Mouse (Mus musculus) heart, embryonic 12.5 days (tissue): ENCODE results near the gene Tmem121b. TPM values are rescaled to one million over a fixed set of nuclear protein-coding genes. Genes with fewer than 3 reads are reported as not detected.

Experiments
- ATAC-seq: fragments of 200-750 bp; cut with Nextera tagmentation; 2 replicates; pipeline ENCODE4 v1.8.0; 2017; ENCODE audit warnings: moderate TSS enrichment, moderate library complexity; ENCODE audit not compliant: insufficient number of reproducible peaks, low FRiP score
- H3K27ac ChIP-seq: fragments of 300-500 bp; sonication (generic); 2 replicates; pipeline ENCODE4 v1.5.1; 2016; ENCODE audit warnings: mild to moderate bottlenecking, moderate library complexity; ENCODE audit not compliant: poor library complexity, severe bottlenecking
- H3K27me3 ChIP-seq: fragments of 300-500 bp; sonication (generic); replicated peaks from 2 replicates; pipeline ENCODE4 v1.6.1; 2016; ENCODE audit warnings: mild to moderate bottlenecking, moderate library complexity
- H3K36me3 ChIP-seq: fragments of 300-500 bp; sonication (generic); 2 replicates; pipeline ENCODE4 v1.6.1; 2016; ENCODE audit warnings: mild to moderate bottlenecking, moderate library complexity
- H3K4me1 ChIP-seq: fragments of 300-500 bp; sonication (generic); replicated peaks from 2 replicates; pipeline ENCODE4 v1.6.1; 2016; ENCODE audit warnings: mild to moderate bottlenecking
- H3K4me2 ChIP-seq: fragments of 300-500 bp; sonication (generic); 2 replicates; pipeline ENCODE4 v1.6.1; 2016; ENCODE audit warnings: mild to moderate bottlenecking, moderate library complexity
- H3K4me3 ChIP-seq: fragments of 300-500 bp; sonication (generic); 2 replicates; pipeline ENCODE4 v1.5.1; 2016; ENCODE audit warnings: mild to moderate bottlenecking
- H3K9ac ChIP-seq: fragments of 300-500 bp; sonication (generic); 2 replicates; pipeline ENCODE4 v1.6.1; 2016; ENCODE audit warnings: mild to moderate bottlenecking, moderate library complexity
- H3K9me3 ChIP-seq: fragments of 300-500 bp; sonication (generic); replicated peaks from 2 replicates; pipeline ENCODE4 v1.6.1; 2016; ENCODE audit warnings: mild to moderate bottlenecking, moderate library complexity
- WGBS: fragments of 180-500 bp; shearing (Covaris S2); methylation state at CpG from one replicate; pipeline ENCODE4 v1.1.7; 2016; 5-methylcytosine and 5-hydroxymethylcytosine counted together
- polyA plus RNA-seq: library from polyadenylated mRNA; unstranded; fragments of >200 nt; fragmentation: Nextera tagmentation; extraction: Ambion mirVana; gene quantifications from 2 replicates; pipeline ENCODE4 v1.2.1, GENCODE M21; 2016

Gene Tmem121b
- polyA plus RNA-seq, 1 experiment from 2014 or later, result 0.10 TPM

DNA sequence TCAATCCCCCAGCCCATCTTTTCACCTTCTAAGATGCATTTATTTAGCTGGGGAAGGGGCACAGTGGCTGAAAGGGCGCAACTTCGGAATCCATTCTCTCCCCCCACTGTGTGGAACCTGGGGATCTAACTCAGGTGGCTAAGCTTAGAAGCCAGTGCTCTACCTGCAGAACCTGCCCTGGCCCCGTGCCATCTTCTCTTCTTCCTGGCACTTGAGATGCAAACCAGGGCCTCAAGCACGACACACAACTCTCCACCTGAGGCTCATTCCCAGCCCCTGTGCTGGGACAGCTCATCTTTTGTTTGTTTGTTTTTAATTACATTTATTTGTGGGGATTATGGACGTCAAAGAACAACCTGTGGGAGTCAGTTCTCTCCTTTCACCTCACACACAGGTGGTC, 26.0 kb upstream of the Tmem121b start:
- Histone ChIP-seq H3K27ac (no peak overlapping the region), H3K36me3 (peaks cover 58% of the 10 kb centered on the region), H3K9me3 (no peaks in the 10 kb centered on the region), H3K9ac (no peak overlapping the region), H3K4me2 (no peak overlapping the region), H3K4me1 (peaks cover 6% of the 10 kb centered on the region), H3K4me3 (no peak overlapping the region), H3K27me3 (no peaks in the 10 kb centered on the region)
- no peak for ATAC-seq
- WGBS, result 84% methylated on average over 5 of the region's 5 CpGs

DNA sequence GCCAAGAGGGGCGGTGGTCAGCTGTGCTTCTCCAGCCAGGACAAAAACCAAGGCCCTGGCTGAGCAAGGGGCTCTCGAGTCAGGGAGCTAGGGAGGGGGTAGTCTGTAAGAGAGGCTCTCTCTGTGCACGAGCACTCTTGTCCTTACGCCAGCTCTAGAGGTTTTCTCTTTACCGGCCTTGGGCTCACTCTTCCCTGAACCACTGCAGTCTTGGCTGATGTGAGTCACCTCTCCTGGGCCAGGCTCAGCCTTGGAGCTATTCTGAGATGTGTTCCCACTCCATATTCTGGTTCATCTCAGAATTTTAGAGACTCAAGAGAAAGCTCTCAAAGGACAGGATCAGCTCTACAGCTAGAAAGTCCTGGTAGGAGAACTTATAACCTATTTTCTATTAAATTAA, 23.7 kb upstream of the Tmem121b start:
- Histone ChIP-seq H3K4me2 (no peak overlapping the region), H3K4me1 (peaks cover 6% of the 10 kb centered on the region), H3K27me3 (no peaks in the 10 kb centered on the region), H3K4me3 (no peak overlapping the region), H3K27ac (no peak overlapping the region), H3K9ac (no peak overlapping the region), H3K9me3 (no peaks in the 10 kb centered on the region), H3K36me3 (peaks cover 70% of the 10 kb centered on the region)
- ATAC-seq, result no peak
- 85% methylated on average over 5 of the region's 5 CpGs for whole genome bisulfite sequencing

DNA sequence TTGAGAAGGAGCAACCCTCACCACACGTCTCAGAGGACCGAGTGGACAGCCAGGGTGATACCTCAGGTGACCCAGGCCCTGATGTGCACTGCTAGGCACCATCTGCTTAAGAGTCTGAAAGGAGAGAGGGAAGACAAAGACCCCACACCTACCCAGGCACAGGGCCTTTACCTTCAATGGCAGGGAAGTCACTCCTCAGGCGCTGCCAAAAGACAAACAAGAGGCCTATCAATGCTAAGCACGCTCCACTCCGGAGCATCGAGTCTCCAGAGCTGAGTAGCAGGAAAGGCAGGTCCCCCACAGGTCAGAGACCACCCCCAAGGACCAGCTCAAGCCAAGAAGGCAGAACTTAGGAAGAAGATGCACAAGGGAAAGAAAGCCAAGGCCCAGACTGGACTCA, 23.3 kb upstream of the Tmem121b start:
- peaks cover 65% of the 10 kb centered on the region for H3K36me3 ChIP-seq
- H3K4me3 ChIP-seq, result no peak overlapping the region
- H3K4me2 ChIP-seq, result no peak overlapping the region
- no peaks in the 10 kb centered on the region for H3K9me3 ChIP-seq
- no peak for ATAC-seq
- H3K4me1 ChIP-seq, result peaks cover 6% of the 10 kb centered on the region
- no peaks in the 10 kb centered on the region for H3K27me3 ChIP-seq
- no peak overlapping the region for H3K9ac ChIP-seq
- 75% methylated on average over 6 of the region's 6 CpGs for WGBS
- H3K27ac ChIP-seq, result no peak overlapping the region

DNA sequence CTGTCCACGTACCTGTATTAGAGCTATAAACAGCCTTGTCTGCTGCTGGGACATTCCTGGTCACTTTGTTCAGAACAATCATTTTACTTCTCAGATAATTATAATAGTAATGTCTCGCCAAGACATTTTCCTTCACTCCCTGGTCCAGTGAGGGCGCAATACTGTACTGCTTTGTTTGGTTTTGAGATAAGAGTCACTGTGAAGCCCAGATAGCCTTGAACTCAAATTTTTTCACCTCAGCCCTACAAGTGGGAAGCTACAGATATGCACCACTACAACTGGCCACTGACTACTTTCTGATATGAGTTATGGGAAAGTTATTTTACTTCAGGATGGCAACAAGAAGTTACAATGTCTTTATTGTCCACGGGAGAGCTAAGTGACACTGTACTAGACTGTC, 22.8 kb upstream of the Tmem121b start:
- Histone ChIP-seq H3K36me3 (peaks cover 61% of the 10 kb centered on the region), H3K9me3 (no peaks in the 10 kb centered on the region), H3K4me3 (no peak overlapping the region), H3K4me2 (no peak overlapping the region), H3K27me3 (no peaks in the 10 kb centered on the region), H3K9ac (no peak overlapping the region), H3K27ac (no peak overlapping the region), H3K4me1 (peaks cover 6% of the 10 kb centered on the region)
- ATAC-seq, result peak; percentile 79
- WGBS, result 49% methylated on average over 4 of the region's 4 CpGs

DNA sequence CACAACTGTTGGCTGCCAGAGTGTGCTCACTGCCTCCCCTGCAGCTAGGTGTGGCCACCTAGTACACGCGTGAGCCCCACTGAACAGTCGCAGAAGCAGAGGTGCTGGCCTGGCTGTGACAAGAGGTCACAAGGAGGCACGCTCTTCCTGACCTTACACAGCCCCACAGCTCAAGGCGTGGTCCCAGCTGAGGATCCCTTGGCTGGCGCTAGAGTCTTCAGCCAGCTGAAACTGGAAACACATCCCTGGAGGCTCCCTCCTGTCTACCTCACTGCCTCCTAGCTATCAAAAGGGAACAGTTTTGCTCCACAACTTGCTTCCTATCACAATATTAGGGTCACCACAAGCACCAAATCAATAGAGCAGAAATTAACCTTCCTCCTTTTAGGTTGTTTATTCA, 17.6 kb upstream of the Tmem121b start:
- no peak for ATAC-seq
- 78% methylated on average over 6 of the region's 6 CpGs for WGBS
- Histone ChIP-seq H3K9me3 (no peaks in the 10 kb centered on the region), H3K36me3 (peaks cover 38% of the 10 kb centered on the region), H3K4me3 (no peak overlapping the region), H3K27me3 (no peaks in the 10 kb centered on the region), H3K9ac (no peak overlapping the region), H3K27ac (no peak overlapping the region), H3K4me1 (no peaks in the 10 kb centered on the region), H3K4me2 (no peak overlapping the region)

DNA sequence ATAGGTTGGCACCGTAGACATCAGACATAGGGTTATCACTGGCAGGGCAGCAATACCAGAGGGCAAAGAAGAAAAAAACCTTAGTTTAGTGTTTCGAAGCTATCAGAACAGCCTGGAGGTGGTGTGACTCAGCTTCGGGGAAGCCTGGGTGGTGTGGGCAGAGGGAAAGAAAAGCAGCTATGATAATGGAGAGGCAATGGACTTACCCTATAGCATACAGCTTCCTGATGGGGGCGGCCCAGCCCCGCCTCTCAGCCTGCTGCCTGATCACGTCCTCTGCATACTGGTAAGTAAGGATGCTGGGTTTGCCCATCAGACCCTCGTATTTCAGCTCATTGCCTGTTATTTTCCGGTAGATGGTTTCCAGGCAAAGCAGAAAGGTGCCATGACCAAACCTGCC, 16.8 kb upstream of the Tmem121b start:
- Histone ChIP-seq H3K4me3 (no peak overlapping the region), H3K36me3 (peaks cover 38% of the 10 kb centered on the region), H3K4me2 (no peak overlapping the region), H3K9ac (no peak overlapping the region), H3K4me1 (no peaks in the 10 kb centered on the region), H3K9me3 (no peaks in the 10 kb centered on the region), H3K27me3 (no peaks in the 10 kb centered on the region), H3K27ac (no peak overlapping the region)
- ATAC-seq, result no peak
- WGBS, result 78% methylated on average over 8 of the region's 8 CpGs

DNA sequence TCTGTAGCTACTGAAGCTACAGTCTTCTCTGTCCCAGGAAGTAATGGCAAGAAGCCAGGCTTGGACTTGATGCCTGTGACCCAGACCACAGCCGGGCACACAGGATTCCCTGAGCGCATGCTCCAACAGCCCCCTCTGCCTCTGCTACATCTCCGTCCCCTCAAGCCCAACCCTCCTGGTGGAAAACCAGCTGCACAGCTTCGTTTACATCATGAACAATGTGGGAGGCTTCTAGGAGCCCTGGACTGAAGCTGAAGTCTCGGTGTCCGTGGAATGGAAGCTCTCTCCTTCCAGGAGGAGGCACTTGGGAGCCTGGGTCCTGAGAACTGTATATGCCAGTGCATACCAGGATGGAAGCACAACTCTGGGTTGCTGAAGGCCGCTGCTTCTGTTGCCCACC, 16.4 kb upstream of the Tmem121b start:
- H3K4me1 ChIP-seq, result no peaks in the 10 kb centered on the region
- H3K4me2 ChIP-seq, result no peak overlapping the region
- H3K4me3 ChIP-seq, result no peak overlapping the region
- H3K9me3 ChIP-seq, result no peaks in the 10 kb centered on the region
- no peak for ATAC-seq
- no peak overlapping the region for H3K9ac ChIP-seq
- WGBS, result 89% methylated on average over 7 of the region's 7 CpGs
- H3K27ac ChIP-seq, result no peak overlapping the region
- peaks cover 38% of the 10 kb centered on the region for H3K36me3 ChIP-seq
- no peaks in the 10 kb centered on the region for H3K27me3 ChIP-seq

DNA sequence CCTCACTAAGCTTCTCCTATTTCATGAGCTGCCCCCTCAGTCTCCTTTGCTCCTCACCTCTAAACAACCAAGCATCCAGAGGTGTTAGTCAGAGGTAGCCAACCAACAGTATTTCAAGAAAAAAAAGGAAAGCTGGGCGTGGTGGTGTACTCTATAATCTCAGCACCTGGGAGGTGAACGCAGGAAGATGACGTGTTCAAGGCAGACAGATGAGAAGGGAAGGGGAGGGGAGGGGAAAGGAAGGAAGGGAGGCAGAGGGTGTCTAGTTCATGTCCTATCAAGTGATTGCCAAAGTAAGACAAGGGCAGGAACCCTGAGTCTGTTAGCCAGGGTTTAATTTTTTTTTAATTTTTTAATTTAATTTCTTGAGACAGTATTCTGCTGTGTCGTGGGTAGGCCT, 15.0 kb upstream of the Tmem121b start:
- Histone ChIP-seq H3K9me3 (no peaks in the 10 kb centered on the region), H3K4me1 (0 out of 2 replicates have a peak, but pooled peaks cover 3% of the 10 kb centered on the region), H3K4me3 (no peak overlapping the region), H3K4me2 (no peak overlapping the region), H3K27me3 (no peaks in the 10 kb centered on the region), H3K27ac (no peak overlapping the region), H3K36me3 (peaks cover 25% of the 10 kb centered on the region), H3K9ac (no peak overlapping the region)
- no peak for ATAC-seq
- 81% methylated on average over 4 of the region's 4 CpGs for WGBS

DNA sequence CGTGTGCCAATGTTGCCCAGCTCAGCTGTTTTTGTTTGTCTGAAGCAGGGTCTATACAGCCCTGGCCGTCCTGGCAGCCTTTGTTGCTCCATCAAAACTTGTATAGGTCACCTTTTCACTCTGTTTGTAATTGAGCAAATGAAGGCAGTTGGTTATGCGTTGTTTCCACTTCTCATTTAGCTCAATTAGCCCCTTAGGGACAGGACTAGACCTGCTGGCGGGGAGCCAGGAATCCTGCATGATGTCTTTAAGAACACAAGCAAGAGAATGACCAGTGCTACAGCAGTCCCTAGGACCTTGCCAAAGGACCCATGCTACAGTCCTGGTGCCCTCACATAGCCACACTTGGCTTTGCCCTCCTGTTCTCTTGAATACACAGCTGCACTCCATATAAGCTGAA, 11.9 kb upstream of the Tmem121b start:
- H3K4me2 ChIP-seq, result no peak overlapping the region
- H3K27me3 ChIP-seq, result no peaks in the 10 kb centered on the region
- no peak overlapping the region for H3K9ac ChIP-seq
- H3K4me1 ChIP-seq, result 0 out of 2 replicates have a peak, but pooled peaks cover 3% of the 10 kb centered on the region
- no peak overlapping the region for H3K27ac ChIP-seq
- peaks cover 12% of the 10 kb centered on the region for H3K36me3 ChIP-seq
- peaks cover 2% of the 10 kb centered on the region for H3K9me3 ChIP-seq
- no peak overlapping the region for H3K4me3 ChIP-seq
- no peak for ATAC-seq
- 74% methylated on average over 4 of the region's 4 CpGs for WGBS

DNA sequence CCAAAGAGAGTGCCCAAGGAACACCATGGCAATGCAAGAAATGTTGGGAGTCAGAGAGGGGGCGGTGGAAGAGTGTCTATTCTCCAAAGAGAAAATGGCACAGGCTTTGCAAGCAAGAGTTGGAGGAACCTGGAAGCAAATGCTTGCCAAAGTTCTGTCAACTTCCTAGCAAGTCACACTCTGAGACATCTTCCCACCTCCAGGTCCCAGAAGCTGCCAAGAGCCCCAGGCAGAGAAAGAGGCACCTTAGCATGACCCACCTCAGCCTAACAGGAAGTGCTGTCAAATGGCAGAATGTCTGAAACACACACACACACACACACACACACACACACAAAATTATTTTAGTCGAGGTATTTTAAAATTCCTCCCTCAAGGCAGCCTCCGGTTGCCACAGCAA, 10.4 kb upstream of the Tmem121b start:
- Histone ChIP-seq H3K4me1 (0 out of 2 replicates have a peak, but pooled peaks cover 3% of the 10 kb centered on the region), H3K4me2 (no peak overlapping the region), H3K27ac (no peak overlapping the region), H3K27me3 (no peaks in the 10 kb centered on the region), H3K9me3 (peaks cover 6% of the 10 kb centered on the region), H3K36me3 (no peaks in the 10 kb centered on the region), H3K4me3 (no peak overlapping the region), H3K9ac (no peak overlapping the region)
- no peak for ATAC-seq
- 65% methylated on average over 3 of the region's 3 CpGs for WGBS

DNA sequence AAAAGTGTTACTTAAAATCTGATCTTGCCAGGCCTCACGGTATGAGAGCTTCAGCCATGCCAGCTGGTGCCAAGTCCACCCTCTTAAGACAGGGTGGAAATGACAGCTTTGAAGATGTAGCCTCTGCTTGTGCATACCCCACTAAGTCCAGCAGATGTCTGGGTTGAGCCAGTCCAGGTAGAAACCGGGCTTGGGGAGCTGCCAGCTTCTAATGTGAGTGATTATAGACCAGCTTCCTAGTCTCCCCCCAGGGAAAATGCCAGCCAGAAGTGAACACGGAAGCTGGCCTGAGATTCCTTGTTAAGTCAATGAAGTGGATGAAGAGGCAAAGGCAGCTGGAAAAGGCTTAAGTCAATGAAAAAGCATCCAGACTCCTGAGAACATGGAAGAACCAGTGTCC, 2.9 kb upstream of the Tmem121b start:
- 55% methylated on average over 3 of the region's 3 CpGs for WGBS
- H3K9ac ChIP-seq, result no peak overlapping the region
- H3K9me3 ChIP-seq, result peaks cover 6% of the 10 kb centered on the region
- H3K4me2 ChIP-seq, result no peak overlapping the region
- no peak for ATAC-seq
- no peak overlapping the region for H3K4me3 ChIP-seq
- H3K4me1 ChIP-seq, result peaks cover 26% of the 10 kb centered on the region
- no peak overlapping the region for H3K27ac ChIP-seq
- H3K27me3 ChIP-seq, result peaks cover 45% of the 10 kb centered on the region
- H3K36me3 ChIP-seq, result no peaks in the 10 kb centered on the region

DNA sequence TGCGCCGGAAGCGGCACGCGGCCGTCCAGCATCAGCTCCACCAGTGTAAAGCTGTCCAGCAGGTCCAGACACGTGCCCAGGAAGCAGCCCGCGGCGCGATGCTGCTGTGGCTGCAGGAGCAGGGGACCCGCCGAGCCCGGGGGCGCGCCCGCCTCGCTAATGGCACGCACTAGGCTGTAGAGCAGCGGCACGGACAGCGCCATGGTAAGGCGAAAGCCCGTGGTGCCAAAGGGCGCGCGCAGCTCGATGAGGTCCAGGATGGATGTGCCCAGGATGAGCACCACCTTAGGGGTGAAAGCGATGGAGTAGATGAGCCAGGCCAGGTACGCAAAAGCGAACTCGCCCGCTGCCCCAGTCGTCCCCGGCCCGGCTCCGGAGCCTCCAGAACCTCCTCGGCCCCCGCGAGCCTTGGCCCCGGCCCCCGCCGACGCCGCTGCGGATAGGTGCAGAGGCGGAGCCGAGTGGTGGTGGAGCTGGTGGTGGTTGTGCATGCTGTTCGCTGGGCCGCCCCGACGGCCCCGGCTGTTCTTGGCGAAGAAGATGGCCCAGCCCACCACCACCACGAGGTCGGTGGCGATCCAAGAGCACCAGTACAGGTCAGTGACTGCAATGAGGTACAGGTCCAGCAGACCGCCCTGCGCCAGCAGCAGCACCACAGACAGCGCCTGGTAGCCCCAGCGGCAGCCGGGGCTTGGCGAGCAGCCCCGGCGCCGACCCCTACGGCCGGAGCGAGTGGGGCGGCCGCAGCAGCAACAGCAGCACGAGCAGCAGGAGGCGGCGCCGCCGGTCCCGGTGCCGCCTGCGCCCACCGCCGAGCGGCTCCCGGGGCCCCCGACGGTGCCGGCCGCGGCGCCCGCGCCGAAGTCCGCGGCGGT, 871 bp downstream of the Tmem121b start:
- Histone ChIP-seq H3K4me2 (peak overlapping the region; percentile 100), H3K9ac (peak overlapping the region; percentile 76), H3K27ac (no peak overlapping the region), H3K27me3 (peaks cover 60% of the 10 kb centered on the region), H3K9me3 (no peaks in the 10 kb centered on the region), H3K4me1 (peaks cover 26% of the 10 kb centered on the region), H3K36me3 (no peaks in the 10 kb centered on the region), H3K4me3 (peak overlapping the region; percentile 74)
- peak; percentile 41 for ATAC-seq
- WGBS, result 1% methylated on average over 92 of the region's 95 CpGs
